In genomic region chr10:82629586-82630255, GRCm38 (mm10) we compare ENCODE assay signal across 8 mouse cellular contexts. TPM values are rescaled to one million over a fixed set of nuclear protein-coding genes. Genes with fewer than 3 reads are reported as not detected.
DNase-seq lines count a peak whose midpoint lies in the region; ATAC-seq and TF ChIP-seq lines count a peak whose summit lies in the region.
"Not testable (repeated sequence)": the region's sequence is repeated elsewhere in the genome, so short reads cannot be mapped to it uniquely, and the experiment has no call there.

Tdg (plus strand) TSS chr10:82629828.

- WGBS in hindbrain, postnatal 0 days: under 1% methylated on average over 70 of the region's 78 CpGs

- H3K4me3 ChIP-seq in gastrocnemius, adult 2 months: peak within 1 kb of the TSS; percentile 84
- peak within 1 kb of the TSS; percentile 71 for H3K4me3 ChIP-seq in hindbrain, postnatal 0 days (ENCODE audit: low read length)
- H3K4me3 ChIP-seq in left cerebral cortex, adult 2 months: peak within 1 kb of the TSS; percentile 93

- not testable (repeated sequence) for TF ChIP-seq CTCF in gastrocnemius, adult 2 months (IDR thresholded peaks at IDR 0.05); hindbrain, postnatal 0 days (IDR thresholded peaks at IDR 0.05; ENCODE audit: low read depth); left cerebral cortex, adult 2 months (IDR thresholded peaks at IDR 0.05)

- not testable (repeated sequence) for H3K36me3 ChIP-seq in hindbrain, postnatal 0 days (ENCODE audit: insufficient read depth, low read length)

- peak; percentile 90 for ATAC-seq in common myeloid progenitor, adult 5-6 weeks (replicated peaks; ENCODE audit: low read depth, poor library complexity, severe bottlenecking)
- peak; percentile 98 for ATAC-seq in hindbrain, postnatal 0 days
- peak; percentile 93 for ATAC-seq in megakaryocyte, adult 5-6 weeks (ENCODE audit: poor library complexity, severe bottlenecking)

- peak within 1 kb of the TSS; percentile 92 for H3K27ac ChIP-seq in gastrocnemius, adult 2 months
- H3K27ac ChIP-seq in hindbrain, postnatal 0 days: peak within 1 kb of the TSS; percentile 89
- H3K27ac ChIP-seq in left cerebral cortex, adult 2 months: peak within 1 kb of the TSS; percentile 97

- peak within 1 kb of the TSS; percentile 87 for H3K4me2 ChIP-seq in hindbrain, postnatal 0 days (ENCODE audit: low read depth, low read length)

- intact Hi-C loops in gastrocnemius, adult 2 months (cut with DNase I): not testable (repeated sequence)
- intact Hi-C loops in left cerebral cortex, adult 2 months (cut with DNase I): loop anchor here (5.0 to 10.0 kb wide), 2 partner anchors 63 to 985 kb away; partner anchors contain the start of genes Glt8d2 and Gm10778

- peak within 1 kb of the TSS; percentile 70 for H3K9ac ChIP-seq in hindbrain, postnatal 0 days (replicated peaks; ENCODE audit: low read length)

- H3K27me3 ChIP-seq in hindbrain, postnatal 0 days (ENCODE audit: insufficient read depth, low read length): not testable (repeated sequence)

- H3K9me3 ChIP-seq in hindbrain, postnatal 0 days (ENCODE audit: low read length): not testable (repeated sequence)

- H3K4me1 ChIP-seq in hindbrain, postnatal 0 days (ENCODE audit: insufficient read depth, low read length): peaks cover 11% of the 10 kb centered on the region

- DNase-seq in ZHBTc4 (ENCODE audit: low read depth, low spot score): peak; percentile 89
- DNase-seq in gastrocnemius, adult 2 months: peak; percentile 96
- DNase-seq in hindbrain, postnatal 0 days (ENCODE audit: low spot score): peak; percentile 97
- DNase-seq in left cerebral cortex, adult 2 months (ENCODE audit: extremely low spot score in 1 of 2, low spot score in 2 of 2): peak; percentile 85 to 91
- peak; percentile 87 for DNase-seq in right cerebral cortex, adult 2 months (ENCODE audit: low spot score in 2 of 2)
- peak; percentile 92 for DNase-seq in urinary bladder, postnatal 14 days (ENCODE audit: low spot score)

RNA-seq across cellular contexts. Expression of gene Tdg, which starts in this region (rescaled TPM):
- total RNA-seq in common myeloid progenitor, adult 5-6 weeks (2017): 97.6 and 111 TPM in 2 replicates
- total RNA-seq in gastrocnemius, adult 2 months (2021): 10 to 100 TPM; 14.2 to 17.4 TPM
- total RNA-seq in hindbrain, postnatal 0 days (2014; rRNA removed): 58.9 and 63.9 TPM in 2 replicates
- 120 and 126 TPM in 2 replicates for polyA plus RNA-seq in hindbrain, postnatal 0 days (2015; fragmentation: Nextera tagmentation; extraction: Ambion mirVana)
- 10 to 100 TPM; 42.7 to 50.2 TPM for total RNA-seq in left cerebral cortex, adult 2 months (2021)
- 28.5 and 28.8 TPM in 2 replicates for total RNA-seq in megakaryocyte, adult 5-6 weeks (2015)
- 55.9 and 83.8 TPM in 2 replicates for total RNA-seq in megakaryocyte, adult 5-6 weeks (2017)

Comparison
In these comparisons a context has a peak if more than half of its experiments do, and no peak if none do; other contexts are left out.
1. Peak in every context shown above with its lines: DNase-seq, ATAC-seq, H3K4me3 ChIP-seq and H3K27ac ChIP-seq.